Mouse (Mus musculus) G1E-ER4 (cell line): ENCODE measurements around the gene Bcam. TPM values are rescaled to one million over a fixed set of nuclear protein-coding genes. Genes with fewer than 3 reads are reported as not detected.

Source experiments
- GATA1 ChIP-seq: IDR thresholded peaks from one replicate; pipeline ENCODE4 v1.8.0; 2012; ENCODE audit warnings: low read length, inconsistent platforms
- polyA plus RNA-seq: library from polyadenylated mRNA; stranded (reverse); fragments of >175 nt; gene quantifications from 2 replicates; pipeline ENCODE4 v1.2.3, GENCODE M21; 2012

Gene Bcam
- not detected in 2 replicates for polyA plus RNA-seq

GRCm38 (mm10) chr7:19770984-19771391 is at the start of gene Bcam:
TSS of gene Bcam (minus strand) at chr7:19771016.
- TF ChIP-seq GATA1 = no peak

GRCm38 (mm10) chr7:19818875-19819274 is 48.1 kb upstream of the Bcam start:
- no peak for TF ChIP-seq GATA1

GRCm38 (mm10) chr7:19818440-19818839 is 47.6 kb upstream of the Bcam start:
- TF ChIP-seq GATA1 = no peak

- no peak for TF ChIP-seq GATA1
Observed at GRCm38 (mm10) chr7:19817382-19818105, 46.7 kb upstream of the Bcam start.

GRCm38 (mm10) chr7:19816224-19816771 is 45.5 kb upstream of the Bcam start:
- no peak for TF ChIP-seq GATA1

- TF ChIP-seq GATA1 = no peak
Observed at GRCm38 (mm10) chr7:19815296-19816223, 44.7 kb upstream of the Bcam start.

- TF ChIP-seq GATA1 = no peak
Observed at GRCm38 (mm10) chr7:19813579-19814122, 42.8 kb upstream of the Bcam start.

- no peak for TF ChIP-seq GATA1
Observed at GRCm38 (mm10) chr7:19813161-19813560, 42.3 kb upstream of the Bcam start.

- TF ChIP-seq GATA1 = no peak
Observed at GRCm38 (mm10) chr7:19811114-19811513, 40.3 kb upstream of the Bcam start.

GRCm38 (mm10) chr7:19809369-19809768 is 38.6 kb upstream of the Bcam start:
- TF ChIP-seq GATA1 = no peak

GRCm38 (mm10) chr7:19806356-19806969 is 35.6 kb upstream of the Bcam start:
- no peak for TF ChIP-seq GATA1

GRCm38 (mm10) chr7:19802995-19803394 is 32.2 kb upstream of the Bcam start:
- TF ChIP-seq GATA1 = no peak

- TF ChIP-seq GATA1 = no peak
Observed at GRCm38 (mm10) chr7:19800764-19801163, 29.9 kb upstream of the Bcam start.

GRCm38 (mm10) chr7:19796697-19797588 is 26.1 kb upstream of the Bcam start, which contains the start of gene Cblc:
TSS of gene Cblc (minus strand) at chr7:19796809.
- TF ChIP-seq GATA1 = no peak

- TF ChIP-seq GATA1 = no peak
Observed at GRCm38 (mm10) chr7:19796254-19796653, 25.4 kb upstream of the Bcam start.
